Mouse (Mus musculus): ENCODE data around the gene Man2a1. TPM values are rescaled to one million over a fixed set of nuclear protein-coding genes. Genes with fewer than 3 reads are reported as not detected.
A peak's percentile ranks its signal among the peaks of the same experiment; 100 is the strongest.

The Man2a1 gene
- total RNA-seq, 2 experiments from 2014 or later: 8.9 to 10.6 TPM

- DNase-seq: peak; percentile 34
These were observed 30.0 kb downstream of the Man2a1 start for GRCm38 (mm10) chr17:64630506-64630905.

- DNase-seq: no peak
These were observed 37.5 kb downstream of the Man2a1 start for GRCm38 (mm10) chr17:64637868-64638537.

DNA sequence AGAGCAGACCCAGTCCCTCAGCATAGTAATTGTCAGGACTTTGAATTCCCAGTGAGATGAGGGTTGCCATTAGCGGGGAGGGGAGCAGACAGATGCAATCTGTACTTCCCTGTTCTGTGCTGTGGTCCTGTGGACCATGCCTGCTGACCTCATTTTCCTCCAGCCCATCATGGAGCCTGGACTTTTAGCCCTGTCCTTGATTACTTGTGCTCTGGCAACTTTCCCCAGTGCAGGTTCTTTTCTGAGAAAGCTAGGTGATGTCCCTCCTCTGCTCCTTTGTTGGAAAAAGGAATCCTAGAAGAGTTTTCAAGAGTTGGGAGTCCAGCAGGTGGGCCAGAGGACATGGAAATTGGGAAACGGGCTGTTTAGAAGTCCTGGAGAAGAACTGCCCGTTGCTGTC, 40.8 kb downstream of the Man2a1 start:
- no peak for DNase-seq

- DNase-seq: no peak
These were observed 43.1 kb downstream of the Man2a1 start for GRCm38 (mm10) chr17:64643644-64644043.

DNA sequence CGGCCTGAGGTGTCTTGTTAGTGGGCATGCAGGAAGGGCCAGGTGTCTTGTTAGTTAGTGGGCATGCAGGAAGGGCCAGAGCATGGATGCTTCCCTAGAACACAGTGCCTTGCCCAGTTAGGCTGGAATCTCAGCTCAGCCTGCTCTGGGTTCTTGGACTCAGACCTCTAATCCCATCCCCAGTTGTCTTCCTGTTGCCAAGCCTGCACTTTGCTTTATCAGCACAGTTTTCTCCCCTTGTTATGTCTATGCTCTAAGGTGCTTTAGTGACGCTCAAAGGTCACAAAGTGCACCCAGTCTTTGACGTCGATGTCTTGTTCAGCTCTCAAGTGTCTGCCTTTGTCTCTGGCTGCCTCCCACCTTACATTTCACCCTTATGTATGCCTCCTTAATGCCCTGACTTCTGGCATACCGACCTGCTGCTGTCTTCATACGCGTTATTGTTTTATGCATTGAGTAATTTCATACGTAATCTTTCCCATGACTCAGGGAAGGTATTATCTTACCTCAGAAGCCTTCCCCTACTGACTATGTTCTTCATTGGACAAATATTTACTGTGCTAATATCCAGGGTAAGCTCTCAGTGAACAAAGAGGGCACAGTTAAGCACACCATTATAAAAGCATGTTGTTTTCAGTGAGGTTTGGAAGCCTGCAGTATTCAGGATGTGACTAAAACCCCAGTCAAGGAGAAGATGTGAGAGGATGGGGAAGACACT, 44.5 kb downstream of the Man2a1 start:
- no peak for DNase-seq

GRCm38 (mm10) chr17:64647396-64647795, 46.9 kb downstream of the Man2a1 start:
- no peak for DNase-seq

DNA sequence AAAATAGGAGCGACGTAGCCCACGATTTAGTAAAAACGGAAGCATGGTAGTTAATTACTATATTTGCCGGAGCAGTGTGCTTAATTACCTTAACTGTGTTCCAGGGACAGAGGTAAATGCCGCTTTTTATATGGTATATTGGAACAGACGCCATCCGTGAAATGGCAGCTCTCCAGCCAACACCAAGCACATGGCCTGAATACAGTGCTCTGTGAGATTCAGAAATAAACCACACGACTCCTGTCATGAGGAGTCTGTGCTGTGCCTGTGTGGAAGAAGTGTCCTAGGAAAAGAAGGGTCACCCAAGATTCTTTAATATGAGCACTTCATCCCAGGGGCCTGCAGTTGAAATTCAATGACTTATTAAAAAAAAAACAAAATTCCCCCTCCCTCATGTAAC, 50.2 kb downstream of the Man2a1 start:
- DNase-seq: no peak

- DNase-seq: no peak
These were observed 53.1 kb downstream of the Man2a1 start for GRCm38 (mm10) chr17:64653621-64654020.

DNA sequence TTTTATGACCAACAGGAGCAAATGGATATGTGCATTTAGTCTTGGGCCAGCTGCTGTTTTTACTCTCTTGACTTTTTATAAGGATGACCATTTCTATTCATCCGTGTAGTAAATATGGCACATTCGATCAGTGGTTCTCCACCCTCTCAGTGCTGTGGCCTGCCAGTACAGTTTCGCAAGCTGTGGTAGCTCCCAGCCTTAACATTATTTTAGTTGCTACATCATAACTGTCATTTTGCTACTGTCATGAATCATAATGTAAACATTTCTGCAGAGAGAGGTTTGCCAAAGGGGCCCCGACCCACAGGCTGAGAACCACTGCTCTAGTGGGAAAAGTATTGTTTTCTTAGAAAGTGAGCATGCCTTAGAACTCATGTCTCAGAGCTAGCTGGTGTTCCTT, 59.1 kb downstream of the Man2a1 start:
- DNase-seq: no peak

DNA sequence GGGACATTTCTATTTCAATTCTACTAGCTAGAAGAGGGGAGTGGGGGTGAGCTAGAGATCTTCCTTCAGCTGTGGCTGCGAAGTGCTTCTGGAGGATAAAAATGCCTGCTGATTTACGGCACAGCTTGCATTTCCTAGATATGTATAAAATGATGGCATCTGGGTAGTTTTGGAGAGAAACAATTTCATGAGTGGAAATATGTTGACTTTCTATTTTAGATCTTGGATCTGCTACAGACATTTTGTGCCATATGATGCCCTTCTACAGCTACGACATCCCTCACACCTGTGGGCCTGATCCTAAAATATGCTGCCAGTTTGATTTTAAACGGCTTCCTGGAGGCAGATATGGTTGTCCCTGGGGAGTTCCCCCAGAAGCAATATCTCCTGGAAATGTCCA, 66.0 kb downstream of the Man2a1 start:
- DNase-seq: no peak

DNA sequence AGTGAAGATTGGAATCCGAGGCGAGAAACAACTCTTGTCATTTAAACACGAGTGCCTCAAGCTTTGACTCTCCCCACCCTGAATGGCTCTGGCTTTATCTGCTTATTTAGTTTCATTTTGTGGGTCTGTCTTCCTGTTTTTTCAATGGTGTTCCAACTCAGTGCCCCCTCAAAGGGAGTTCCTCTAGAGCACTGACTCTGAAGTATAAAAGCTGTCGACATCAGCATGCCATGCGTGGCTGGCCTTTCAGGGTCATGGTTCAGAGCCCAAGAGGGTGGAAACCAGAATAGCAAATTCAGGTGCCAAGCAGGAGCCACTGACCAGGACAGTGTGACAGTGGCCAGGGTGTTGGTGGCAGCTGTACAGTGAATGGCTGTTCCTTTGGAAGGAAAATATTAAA, 68.0 kb downstream of the Man2a1 start:
- peak; percentile 13 for DNase-seq

DNA sequence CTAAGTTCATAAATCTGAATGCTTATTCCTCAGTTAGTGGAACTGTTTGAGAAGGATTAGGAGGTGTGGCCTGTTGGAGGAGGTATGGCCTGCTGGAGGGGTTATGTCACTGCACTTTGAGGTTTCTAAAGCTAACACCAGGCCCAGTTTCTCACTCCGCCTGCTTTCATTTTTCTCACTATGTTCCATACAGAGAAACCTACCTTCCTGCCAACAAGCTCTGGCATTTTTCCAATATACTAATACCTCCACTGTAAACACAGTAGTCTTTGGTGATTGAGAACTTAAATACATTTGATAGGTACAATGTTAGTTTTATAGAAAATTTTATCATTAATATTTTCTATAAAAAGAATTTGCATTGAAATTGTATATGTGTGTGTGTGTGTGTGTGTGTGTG, 73.9 kb downstream of the Man2a1 start:
- no peak for DNase-seq

DNA sequence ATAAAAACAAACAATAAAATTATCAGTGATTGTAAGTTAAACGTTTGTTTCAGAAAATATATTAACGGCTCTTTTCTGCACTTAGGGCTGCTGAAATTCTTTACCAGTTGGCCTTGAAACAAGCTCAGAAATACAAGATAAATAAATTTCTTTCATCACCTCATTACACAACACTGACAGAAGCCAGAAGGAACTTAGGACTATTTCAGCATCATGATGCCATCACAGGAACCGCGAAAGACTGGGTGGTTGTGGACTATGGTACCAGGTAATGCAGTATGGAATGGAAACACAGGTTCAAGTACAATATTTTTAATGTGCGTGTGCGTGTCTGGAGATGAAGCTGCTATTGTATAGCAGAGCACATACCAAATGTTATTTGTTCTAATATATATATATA, 74.4 kb downstream of the Man2a1 start:
- DNase-seq: no peak

DNA sequence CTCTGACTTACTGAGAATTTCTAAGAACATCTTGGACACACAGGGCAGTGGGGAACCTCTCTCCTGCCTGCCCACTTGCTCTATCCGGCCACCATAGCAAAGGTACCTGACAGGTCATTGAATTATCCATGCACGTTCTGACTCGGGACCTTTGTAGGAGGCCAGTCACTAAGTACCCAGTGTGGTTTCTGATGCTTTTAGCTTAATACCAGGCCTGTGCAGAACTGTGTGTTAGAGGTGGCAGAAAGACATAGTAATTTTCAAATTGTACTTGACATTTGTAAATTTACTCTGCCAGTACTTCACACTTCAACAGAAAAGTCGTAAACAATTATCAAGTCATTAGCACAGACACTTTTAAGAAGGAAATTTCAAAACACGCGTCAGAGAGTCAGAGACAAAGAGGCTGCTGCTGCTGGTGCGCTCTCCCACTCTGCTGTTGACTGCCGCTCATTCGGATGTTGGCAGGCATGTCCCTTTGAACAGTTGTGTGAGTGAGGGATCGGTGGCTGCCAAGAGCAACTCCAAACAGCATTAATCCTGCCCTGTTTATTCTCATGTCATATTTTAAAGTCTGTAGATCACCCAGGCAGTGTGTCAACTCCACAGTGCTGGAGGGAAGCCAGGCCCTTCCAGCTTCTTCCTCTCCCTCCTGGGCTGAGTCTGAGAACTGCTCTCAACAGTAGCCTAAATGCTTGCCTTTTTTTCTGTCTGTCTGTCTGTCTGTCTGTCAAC, 76.4 kb downstream of the Man2a1 start:
- DNase-seq: no peak

DNA sequence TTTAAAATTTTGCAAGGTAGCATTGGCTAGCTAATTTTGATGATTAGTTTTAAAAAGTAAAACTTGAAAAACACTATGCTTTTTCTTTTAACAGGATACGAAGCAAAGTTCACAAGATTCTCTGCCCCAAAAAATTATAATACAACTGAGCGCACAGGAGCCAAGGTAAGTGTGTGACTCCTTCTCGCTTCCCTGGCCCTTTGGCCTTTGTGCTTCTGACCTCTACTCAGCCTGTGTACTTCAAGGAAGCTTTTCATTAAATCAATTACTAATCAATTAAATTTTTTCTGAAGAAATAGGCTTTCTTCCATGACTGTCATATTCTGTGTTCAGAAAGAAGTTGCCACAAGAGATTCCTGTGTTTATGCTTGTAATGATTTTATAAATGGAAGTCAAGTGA, 80.9 kb downstream of the Man2a1 start:
- DNase-seq: no peak

- DNase-seq: no peak
These were observed 81.4 kb downstream of the Man2a1 start for GRCm38 (mm10) chr17:64681927-64682326.

GRCm38 (mm10) chr17:64684088-64684487, 83.6 kb downstream of the Man2a1 start:
- DNase-seq: no peak

DNA sequence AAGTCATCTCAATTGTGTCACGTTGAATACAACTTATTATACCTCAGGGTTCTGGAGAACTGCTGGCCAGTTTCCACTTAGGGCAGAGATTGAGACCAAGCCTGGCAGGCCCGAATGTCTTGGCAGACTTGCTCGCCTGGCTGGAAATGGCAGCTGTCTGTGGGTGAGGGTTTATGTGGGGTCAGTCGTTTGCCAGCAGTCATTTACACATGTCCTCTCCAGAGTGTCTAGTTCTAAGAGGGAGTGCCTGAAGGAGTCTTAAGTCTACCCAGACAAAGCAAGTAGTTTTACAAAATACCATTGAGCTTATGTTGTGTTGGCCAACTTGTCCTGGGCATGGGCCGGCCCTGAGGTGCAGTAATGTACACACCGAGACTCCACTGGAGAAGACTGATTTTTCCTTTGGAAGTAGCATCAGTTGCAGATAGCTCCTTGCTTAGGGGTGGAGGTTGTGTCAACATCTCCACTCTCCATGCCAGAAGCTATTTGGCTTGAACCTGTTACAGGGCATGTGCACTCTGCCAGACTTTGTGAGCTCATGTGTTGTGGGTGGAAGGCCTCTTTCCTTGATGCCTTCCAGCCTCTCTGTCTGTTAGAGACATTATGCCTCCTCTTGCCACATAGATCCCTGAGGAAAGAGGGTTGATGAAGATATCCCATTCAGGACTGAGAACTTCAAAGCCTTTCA, 84.8 kb downstream of the Man2a1 start:
- peak; percentile 83 for DNase-seq

DNA sequence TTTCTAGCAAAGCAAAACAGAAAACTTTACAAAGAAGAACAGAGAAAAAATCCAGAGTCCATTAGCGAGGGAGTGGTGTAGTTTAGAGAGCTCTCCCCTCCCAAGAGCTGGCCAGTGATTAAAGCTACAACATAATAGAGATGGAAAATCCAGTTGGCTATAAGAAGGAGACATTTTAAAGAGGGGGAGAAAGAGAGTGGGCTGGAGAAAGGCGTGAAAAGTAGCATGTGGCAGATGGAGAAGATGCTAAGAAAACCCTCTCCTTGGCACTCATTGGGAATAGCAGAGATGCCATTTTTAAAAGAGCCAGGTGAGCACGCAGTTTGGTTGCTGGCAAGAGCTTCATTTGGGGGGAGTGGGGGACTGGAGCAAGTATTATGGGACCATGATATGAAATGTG, 89.1 kb downstream of the Man2a1 start:
- DNase-seq: no peak

GRCm38 (mm10) chr17:64697277-64697831, 96.8 kb downstream of the Man2a1 start:
- DNase-seq: no peak

- DNase-seq: no peak
These were observed 98.0 kb downstream of the Man2a1 start for GRCm38 (mm10) chr17:64698516-64698915.

DNA sequence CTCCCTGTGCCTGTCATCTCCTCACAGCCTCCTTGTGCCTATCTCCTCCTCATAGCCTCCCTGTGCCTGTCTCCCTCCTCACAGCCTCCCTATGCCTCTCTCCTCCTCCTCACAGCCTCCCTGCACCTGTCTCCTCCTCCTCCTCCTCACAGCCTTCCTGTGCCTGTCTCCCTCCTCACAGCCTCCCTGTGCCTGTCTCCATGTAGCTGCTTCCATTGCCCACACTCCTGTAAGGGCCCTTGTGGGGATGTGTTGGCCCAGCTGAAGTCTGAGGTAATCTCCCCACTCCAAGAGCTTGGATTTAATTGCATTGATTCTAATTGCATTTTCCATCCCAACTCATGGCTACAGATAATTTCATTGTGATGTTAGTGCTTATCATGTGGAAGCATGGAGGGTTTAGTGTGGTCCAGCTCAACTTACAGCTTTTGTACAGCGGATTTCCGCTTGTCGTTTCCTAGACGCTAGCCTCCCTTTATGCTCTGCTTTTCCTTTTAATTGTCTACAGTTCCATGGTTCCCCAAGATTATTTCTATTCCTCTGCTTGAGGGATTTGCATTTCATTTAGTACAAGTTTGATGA, 103.2 kb downstream of the Man2a1 start:
- DNase-seq: no peak
